Mouse (Mus musculus) CH12.LX (cell line): ENCODE data around the gene Rnase12. TPM values are rescaled to one million over a fixed set of nuclear protein-coding genes. Genes with fewer than 3 reads are reported as not detected.

ENCODE experiments used
- DNase-seq: peaks from one replicate; pipeline ENCODE4 v3.0.0-alpha.2; 2013; ENCODE audit errors: extremely low read depth
- H3K27ac ChIP-seq: 2 replicates; pipeline ENCODE4 v1.5.1; 2012; ENCODE audit warnings: low read depth, mild to moderate bottlenecking, control low read depth, moderate library complexity; ENCODE audit not compliant: insufficient read depth
- H3K27me3 ChIP-seq: replicated peaks from 2 replicates; pipeline ENCODE3; 2012; ENCODE audit warnings: inconsistent platforms
- H3K36me3 ChIP-seq, 2 experiments: replicated peaks in 1 of 2; 2 replicates each; pipeline versions ENCODE3 to v1.6.1; 2012; ENCODE audit warnings: inconsistent platforms in 1 of 2, low read length in 1 of 2, mild to moderate bottlenecking in 1 of 2, mixed read lengths in 1 of 2, moderate library complexity in 1 of 2; ENCODE audit not compliant: control insufficient read depth in 1 of 2, insufficient read depth in 1 of 2
- H3K4me1 ChIP-seq, 2 experiments: 2 replicates each; pipeline ENCODE4 v1.6.1; 2012; ENCODE audit warnings: inconsistent platforms in 1 of 2, moderate library complexity in 1 of 2; ENCODE audit not compliant: insufficient read depth in 2 of 2, control insufficient read depth in 1 of 2
- H3K4me2 ChIP-seq: 2 replicates; pipeline ENCODE4 v1.6.1; 2012; ENCODE audit warnings: low read depth, mild to moderate bottlenecking, control low read depth; ENCODE audit not compliant: poor library complexity, insufficient read depth, severe bottlenecking
- H3K4me3 ChIP-seq, 3 experiments: fragments of 150-350 bp in 1 of 3; sonication (generic) in 1 of 3; replicated peaks in 1 of 3; 2 replicates each; pipeline versions ENCODE3 to v1.5.1; 2011 to 2012; ENCODE audit warnings: low read depth in 2 of 3, low read length in 2 of 3, mild to moderate bottlenecking in 2 of 3, moderate library complexity in 2 of 3, control low read depth in 1 of 3, improper control_type of control experiment in 1 of 3, inconsistent platforms in 1 of 3, mixed read lengths in 1 of 3; ENCODE audit not compliant: poor library complexity in 1 of 3
- H3K79me2 ChIP-seq: replicated peaks from 2 replicates; pipeline ENCODE4 v1.6.1; 2012; ENCODE audit warnings: mild to moderate bottlenecking, moderate library complexity; ENCODE audit not compliant: control insufficient read depth, poor library complexity, insufficient read depth, severe bottlenecking; ENCODE audit errors: extremely low read depth
- H3K9ac ChIP-seq: 2 replicates; pipeline ENCODE4 v1.6.1; 2012; ENCODE audit warnings: low read depth, mild to moderate bottlenecking, control low read depth, moderate library complexity; ENCODE audit not compliant: insufficient read depth
- H3K9me3 ChIP-seq: replicated peaks from 2 replicates; pipeline ENCODE3; 2012; ENCODE audit warnings: low read length, inconsistent platforms, mixed read lengths
- BHLHE40 ChIP-seq: IDR thresholded peaks from 2 replicates; pipeline ENCODE4 v1.6.1; 2011; ENCODE audit warnings: mild to moderate bottlenecking, low read depth, low read length, improper control_type of control experiment
- CHD1 ChIP-seq: IDR thresholded peaks from 2 replicates; pipeline ENCODE4 v1.6.1; 2012; ENCODE audit warnings: low read depth, low read length, improper control_type of control experiment, inconsistent platforms
- CTCF ChIP-seq, 2 experiments: IDR thresholded peaks in 1 of 2; conservative IDR thresholded peaks in 1 of 2; 2 replicates each; pipeline ENCODE4 v1.5.1; 2011 to 2012; ENCODE audit warnings: low read depth in 2 of 2, low read length in 2 of 2, improper control_type of control experiment in 1 of 2, inconsistent platforms in 1 of 2, mild to moderate bottlenecking in 1 of 2, moderate library complexity in 1 of 2
- E2F4 ChIP-seq: IDR thresholded peaks from 2 replicates; pipeline ENCODE4 v1.6.1; 2011; ENCODE audit warnings: low read depth, low read length, improper control_type of control experiment; ENCODE audit not compliant: insufficient replicate concordance
- EP300 ChIP-seq: IDR thresholded peaks from 2 replicates; pipeline ENCODE4 v1.6.1; 2011; ENCODE audit warnings: low read length, improper control_type of control experiment
- ETS1 ChIP-seq: conservative IDR thresholded peaks from 2 replicates; pipeline ENCODE4 v1.6.1; 2012; ENCODE audit warnings: low read depth, mild to moderate bottlenecking, inconsistent platforms, low read length, improper control_type of control experiment, moderate library complexity
- IRF4 ChIP-seq: IDR thresholded peaks from 2 replicates; pipeline ENCODE4 v1.6.1; 2014; ENCODE audit warnings: low read depth, mild to moderate bottlenecking, inconsistent platforms, low read length, improper control_type of control experiment
- JUN ChIP-seq: IDR thresholded peaks from 2 replicates; pipeline ENCODE4 v1.6.1; 2011; ENCODE audit warnings: low read depth, mild to moderate bottlenecking, low read length, improper control_type of control experiment, moderate library complexity; ENCODE audit not compliant: insufficient read depth
- JUND ChIP-seq: conservative IDR thresholded peaks from 2 replicates; pipeline ENCODE4 v1.6.1; 2011; ENCODE audit warnings: low read depth, low read length, improper control_type of control experiment
- KAT2A ChIP-seq: IDR thresholded peaks from 2 replicates; pipeline ENCODE4 v1.6.1; 2012; ENCODE audit warnings: low read length, improper control_type of control experiment, inconsistent platforms; ENCODE audit not compliant: insufficient replicate concordance
- MAX ChIP-seq: IDR thresholded peaks from 2 replicates; pipeline ENCODE4 v1.6.1; 2011; ENCODE audit warnings: low read length, improper control_type of control experiment
- MXI1 ChIP-seq: IDR thresholded peaks from 2 replicates; pipeline ENCODE4 v1.6.1; 2011; ENCODE audit warnings: mild to moderate bottlenecking, low read depth, low read length, improper control_type of control experiment
- MYC ChIP-seq: IDR thresholded peaks from 2 replicates; pipeline ENCODE4 v1.6.1; 2011; ENCODE audit warnings: low read depth, mild to moderate bottlenecking, improper control_type of control experiment, low read length
- NELFE ChIP-seq: IDR thresholded peaks from 2 replicates; pipeline ENCODE4 v1.6.1; 2011; ENCODE audit warnings: low read depth, low read length, improper control_type of control experiment
- NRF1 ChIP-seq: IDR thresholded peaks from 2 replicates; pipeline ENCODE4 v1.6.1; 2014; ENCODE audit warnings: low read depth, mild to moderate bottlenecking, inconsistent platforms, low read length, improper control_type of control experiment, moderate library complexity
- PAX5 ChIP-seq: IDR thresholded peaks from 2 replicates; pipeline ENCODE4 v1.6.1; 2012; ENCODE audit warnings: low read length, inconsistent platforms, mixed read lengths
- POLR2A ChIP-seq: IDR thresholded peaks from 2 replicates; pipeline ENCODE4 v1.6.1; 2011; ENCODE audit warnings: low read depth, mild to moderate bottlenecking, improper control_type of control experiment, low read length
- POLR2AphosphoS2 ChIP-seq: IDR thresholded peaks from 2 replicates; pipeline ENCODE4 v1.6.1; 2011; ENCODE audit warnings: low read depth, low read length, improper control_type of control experiment
- RAD21 ChIP-seq: IDR thresholded peaks from 2 replicates; pipeline ENCODE4 v1.6.1; 2011; ENCODE audit warnings: low read depth, mild to moderate bottlenecking, low read length, improper control_type of control experiment, moderate library complexity
- RCOR1 ChIP-seq: conservative IDR thresholded peaks from 2 replicates; pipeline ENCODE4 v1.6.1; 2012; ENCODE audit warnings: low read depth, mild to moderate bottlenecking, inconsistent platforms, low read length, improper control_type of control experiment
- SIN3A ChIP-seq: IDR thresholded peaks from 2 replicates; pipeline ENCODE4 v1.6.1; 2012; ENCODE audit warnings: low read length, improper control_type of control experiment, inconsistent platforms
- TBP ChIP-seq: conservative IDR thresholded peaks from 2 replicates; pipeline ENCODE4 v1.6.1; 2011; ENCODE audit warnings: low read depth, low read length, improper control_type of control experiment
- TCF12 ChIP-seq: IDR thresholded peaks from 2 replicates; pipeline ENCODE4 v1.6.1; 2014; ENCODE audit warnings: low read depth, mild to moderate bottlenecking, inconsistent platforms, low read length, improper control_type of control experiment
- UBTF ChIP-seq: IDR thresholded peaks from 2 replicates; pipeline ENCODE4 v1.6.1; 2012; ENCODE audit warnings: low read depth, mild to moderate bottlenecking, inconsistent platforms, low read length, improper control_type of control experiment, moderate library complexity
- USF1 ChIP-seq: IDR thresholded peaks from 2 replicates; pipeline ENCODE4 v1.6.1; 2014; ENCODE audit warnings: low read depth, mild to moderate bottlenecking, inconsistent platforms, low read length, improper control_type of control experiment
- USF2 ChIP-seq: conservative IDR thresholded peaks from 2 replicates; pipeline ENCODE4 v1.6.1; 2011; ENCODE audit warnings: low read depth, low read length, improper control_type of control experiment
- ZC3H11A ChIP-seq: IDR thresholded peaks from 2 replicates; pipeline ENCODE4 v1.6.1; 2012; ENCODE audit warnings: low read depth, mild to moderate bottlenecking, inconsistent platforms, low read length, improper control_type of control experiment
- ZKSCAN1 ChIP-seq: IDR thresholded peaks from 2 replicates; pipeline ENCODE4 v1.6.1; 2012; ENCODE audit warnings: low read depth, inconsistent platforms, low read length, improper control_type of control experiment, borderline replicate concordance
- ZNF384 ChIP-seq: IDR thresholded peaks from 2 replicates; pipeline ENCODE4 v1.6.1; 2012; ENCODE audit warnings: low read depth, low read length, improper control_type of control experiment, inconsistent platforms
- dilution Hi-C: fragments of 300-500 bp; cut with MboI; formaldehyde crosslinking; loops from 2 replicates; pipeline ENCODE4 v1.14.3; 2020; ENCODE audit warnings: low sequenced_read_pairs; ENCODE audit not compliant: extremely low pct_unique_long_range_greater_than_20kb, extremely low pct_ligation_motif_present
- in situ Hi-C: fragments of 300-500 bp; cut with MboI; formaldehyde crosslinking; loops from 3 replicates; pipeline ENCODE4 v1.14.3; 2019; ENCODE audit warnings: low sequenced_read_pairs, low pct_ligation_motif_present, low pct_unique_long_range_greater_than_20kb, mixed read lengths
- polyA plus RNA-seq: library from polyadenylated mRNA; unstranded; fragments of >175 nt; gene quantifications from 2 replicates; pipeline ENCODE4 v1.2.1, GENCODE M21; 2012; ENCODE audit warnings: low read depth; ENCODE audit not compliant: insufficient read length
- total RNA-seq, 2 experiments: library from RNA; depleted of rRNA; stranded (reverse); fragments of 300-350 nt in 1 of 2; fragments of >200 nt in 1 of 2; gene quantifications; 2 replicates each; pipeline ENCODE4 v1.2.3; 2012 to 2014

The Rnase12 gene
- total and polyA plus RNA-seq, 3 experiments, result 0.38 TPM; not detected in 2

GRCm38 (mm10) chr14:51092073-51092620, 34.7 kb upstream of the Rnase12 start:
- in situ Hi-C loops, result loop anchor here (10.0 kb wide), 1 partner anchor 67 kb away; no protein-coding TSS in a partner anchor

GRCm38 (mm10) chr14:51090921-51091900, 33.8 kb upstream of the Rnase12 start, which contains the start of the genes Rnase4 and Ang:
Gene Rnase4, plus strand, starts transcription at chr14:51091077.
Gene Ang, plus strand, starts transcription at chr14:51091150.
- peak within 1 kb of the TSS; percentile 88 for H3K27ac ChIP-seq
- H3K79me2 ChIP-seq, result no peaks in the 10 kb centered on the region
- no peaks in the 10 kb centered on the region for H3K36me3 ChIP-seq
- peak within 1 kb of the TSS; percentile 77 for H3K9ac ChIP-seq
- DNase-seq, result peak; percentile 24
- dilution Hi-C loops, result no loop called here
- TF ChIP-seq MXI1 (0 out of 2 replicates have a peak, but pooled peaks have one; percentile 30), ETS1 (no peak)
- no peaks in the 10 kb centered on the region for H3K9me3 ChIP-seq
- in situ Hi-C loops, result loop anchor here (10.0 kb wide), 1 partner anchor 66 kb away; no protein-coding TSS in a partner anchor
- H3K4me1 ChIP-seq, result peaks cover 3 to 35% of the 10 kb centered on the region in 2 experiments; a peak in 3 of 4 replicates
- H3K4me2 ChIP-seq, result peak within 1 kb of the TSS; percentile 67
- H3K27me3 ChIP-seq, result no peaks in the 10 kb centered on the region
- H3K4me3 ChIP-seq, result peak within 1 kb of the TSS; percentile 66 to 94 (median 90)

More at GRCm38 (mm10) chr14:51092073-51092620, 34.7 kb upstream of the Rnase12 start:
- H3K4me2 ChIP-seq, result peak overlapping the region; percentile 67
- H3K4me3 ChIP-seq, result peak overlapping the region in 2 of 3 experiments; percentile 49 to 66
- H3K36me3 ChIP-seq, result no peaks in the 10 kb centered on the region
- peak overlapping the region; percentile 10; the same call in 1 of the 2 replicates for H3K9ac ChIP-seq
- dilution Hi-C loops, result no loop called here
- TF ChIP-seq POLR2AphosphoS2 (no peak), NELFE (0 out of 2 replicates have a peak, but pooled peaks have one; percentile 36), USF2 (peak; percentile 67), USF1 (peak; percentile 73), JUN (no peak), CHD1 (0 out of 2 replicates have a peak, but pooled peaks have one; percentile 11), NRF1 (no peak), ZKSCAN1 (no peak), BHLHE40 (peak; percentile 80), EP300 (peak; percentile 10; the same call in 1 of the 2 replicates), SIN3A (no peak), ZNF384 (no peak), ETS1 (no peak; the same call in 1 of the 2 replicates), RCOR1 (no peak), JUND (no peak), MAX (peak; percentile 49), RAD21 (no peak), TCF12 (peak; percentile 31; the same call in 1 of the 2 replicates), PAX5 (no peak), MXI1 (peak; percentile 27; the same call in 1 of the 2 replicates), CTCF (conservative IDR thresholded peaks at IDR 0.05 in 1 of 2, IDR thresholded peaks at IDR 0.05 in 1 of 2; ENCODE audit: low read depth in 2 of 2, low read length in 2 of 2) (no peak), IRF4 (no peak), POLR2A (peak; percentile 44; the same call in 1 of the 2 replicates), MYC (peak; percentile 15; the same call in 1 of the 2 replicates), TBP (peak; percentile 64), UBTF (no peak), KAT2A (no peak), E2F4 (no peak), ZC3H11A (no peak)
- TF ChIP-seq, all 38 proteins: peak for 12
- H3K27ac ChIP-seq, result peak overlapping the region; percentile 5; the same call in 1 of the 2 replicates
- DNase-seq, result peak; percentile 69
- H3K4me1 ChIP-seq, result peaks cover 3 to 35% of the 10 kb centered on the region in 2 experiments; a peak in 3 of 4 replicates
- no peaks in the 10 kb centered on the region for H3K9me3 ChIP-seq
- H3K27me3 ChIP-seq, result no peaks in the 10 kb centered on the region
- no peaks in the 10 kb centered on the region for H3K79me2 ChIP-seq
